Mouse (Mus musculus) cerebellum, adult 18-20 months (tissue): ENCODE measurements around the gene Vmn2r71.

ENCODE experiments used
- DNase-seq, 2 experiments: peaks; one replicate each; pipeline ENCODE4 v3.0.0; 2021

Vmn2r71 gene

DNA sequence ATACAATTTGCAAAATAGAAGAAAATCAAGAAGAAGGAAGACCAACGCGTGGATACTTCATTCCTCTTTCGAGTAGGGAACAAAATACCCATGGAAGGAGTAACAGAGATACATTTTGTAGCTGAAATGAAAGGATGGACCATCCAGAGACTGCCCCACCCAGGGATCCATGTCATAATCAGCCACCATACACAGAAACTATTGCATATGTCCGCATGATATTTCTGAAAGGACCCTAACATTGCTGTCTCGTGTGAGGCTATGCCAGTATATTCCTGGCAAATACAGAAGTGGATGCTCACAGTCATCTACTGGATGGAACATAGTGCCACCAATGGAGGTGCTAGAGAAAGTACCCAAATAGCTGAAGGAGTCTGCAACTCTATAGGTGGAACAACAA lies at the start of gene Vmn2r71:
TSS of gene Vmn2r71 (plus strand) at position 301 of the 400 bp plus-strand sequence.
- no peak for DNase-seq

- no peak for DNase-seq
Observed at GRCm38 (mm10) chr7:85542108-85542507, 20.8 kb upstream of the Vmn2r71 start.

DNA sequence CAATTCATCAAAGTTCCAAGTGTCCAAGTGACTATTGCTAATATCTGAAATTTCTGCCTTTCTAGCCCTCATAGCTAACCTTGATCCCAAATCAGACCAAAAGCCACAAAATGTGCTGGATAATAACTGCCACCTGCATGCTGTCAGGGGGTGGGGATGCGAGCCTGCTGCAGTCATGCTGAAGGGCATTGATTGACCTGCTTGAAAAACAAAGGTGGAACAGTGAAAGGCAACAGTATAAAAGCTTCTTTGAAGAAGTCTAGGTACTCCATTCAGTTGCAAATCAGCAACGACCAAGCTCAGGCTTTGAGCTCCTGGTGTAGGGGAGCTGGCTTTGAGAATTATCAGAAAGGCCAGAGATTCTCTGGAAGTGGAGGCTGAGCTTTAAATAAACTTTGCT lies 19.8 kb upstream of the Vmn2r71 start:
- DNase-seq: no peak

GRCm38 (mm10) chr7:85569092-85569491 lies 6.2 kb downstream of the Vmn2r71 start, which contains the start of gene Vmn2r70:
TSS of gene Vmn2r70 (minus strand) at chr7:85569192.
- no peak for DNase-seq
